Mouse (Mus musculus) stomach, embryonic 16.5 days (tissue): Measurements from ENCODE around the gene Olfr465-ps1. TPM values are rescaled to one million over a fixed set of nuclear protein-coding genes. Genes with fewer than 3 reads are reported as not detected.

Experiments used
- ATAC-seq: fragments of 200-750 bp; cut with Nextera tagmentation; 2 replicates; pipeline ENCODE4 v1.8.0; 2017; ENCODE audit warnings: moderate number of reproducible peaks, moderate TSS enrichment; ENCODE audit not compliant: insufficient read depth, low FRiP score
- H3K27ac ChIP-seq: fragments of 300-500 bp; sonication (generic); 2 replicates; pipeline ENCODE4 v1.5.1; 2014; ENCODE audit warnings: low read length
- H3K27me3 ChIP-seq: fragments of 300-500 bp; sonication (generic); 2 replicates; pipeline ENCODE4 v1.6.1; 2014; ENCODE audit warnings: low read length, control low read depth, mixed read lengths; ENCODE audit not compliant: control insufficient read depth, insufficient read depth
- H3K36me3 ChIP-seq: fragments of 300-500 bp; sonication (generic); 2 replicates; pipeline ENCODE4 v1.6.1; 2014; ENCODE audit warnings: low read length; ENCODE audit not compliant: control insufficient read depth, insufficient read depth
- H3K4me1 ChIP-seq: fragments of 300-500 bp; sonication (generic); 2 replicates; pipeline ENCODE4 v1.6.1; 2014; ENCODE audit warnings: low read length, control low read depth, mixed read lengths; ENCODE audit not compliant: control insufficient read depth, insufficient read depth
- H3K4me2 ChIP-seq: fragments of 300-500 bp; sonication (generic); 2 replicates; pipeline ENCODE4 v1.6.1; 2014; ENCODE audit warnings: low read depth, low read length, mixed read lengths
- H3K4me3 ChIP-seq: fragments of 300-500 bp; sonication (generic); replicated peaks from 2 replicates; pipeline ENCODE4 v1.5.1; 2014; ENCODE audit warnings: mild to moderate bottlenecking, low read length
- H3K9ac ChIP-seq: fragments of 300-500 bp; sonication (generic); 2 replicates; pipeline ENCODE4 v1.6.1; 2014; ENCODE audit warnings: low read length
- H3K9me3 ChIP-seq: fragments of 300-500 bp; sonication (generic); replicated peaks from 2 replicates; pipeline ENCODE4 v1.6.1; 2016; ENCODE audit warnings: low read length, control low read depth; ENCODE audit not compliant: control insufficient read depth
- WGBS: fragments of 180-500 bp; shearing (Covaris S2); extraction: QIAGEN DNeasy Blood & Tissue Kit; methylation state at CpG from one replicate; pipeline ENCODE4 v1.1.7; 2014; 5-methylcytosine and 5-hydroxymethylcytosine counted together
- polyA plus RNA-seq: library from polyadenylated mRNA; unstranded; fragments of >200 nt; fragmentation: Nextera tagmentation; extraction: Ambion mirVana; gene quantifications from 2 replicates; pipeline ENCODE4 v1.2.1, GENCODE M21; 2015

The Olfr465-ps1 gene
- not detected in 2 replicates for polyA plus RNA-seq

- Histone ChIP-seq H3K4me2 (no peak within 1 kb of the TSS), H3K27ac (no peak within 1 kb of the TSS), H3K4me3 (no peak within 1 kb of the TSS), H3K4me1 (no peaks in the 10 kb centered on the region), H3K36me3 (no peaks in the 10 kb centered on the region), H3K27me3 (no peaks in the 10 kb centered on the region), H3K9ac (no peak within 1 kb of the TSS), H3K9me3 (no peaks in the 10 kb centered on the region)
- WGBS, result 85% methylated on average over 4 of the region's 4 CpGs
- no peak for ATAC-seq
Measured at GRCm38 (mm10) chr13:65137789-65138188, at the start of gene Olfr465-ps1. Gene Olfr465-ps1, plus strand, starts transcription at chr13:65138089.

GRCm38 (mm10) chr13:65095923-65096322 is 42.0 kb upstream of the Olfr465-ps1 start:
- WGBS, result 95% methylated on average over 4 of the region's 4 CpGs
- H3K4me3 ChIP-seq, result no peak overlapping the region
- H3K27me3 ChIP-seq, result no peaks in the 10 kb centered on the region
- no peaks in the 10 kb centered on the region for H3K9me3 ChIP-seq
- no peak overlapping the region for H3K4me2 ChIP-seq
- ATAC-seq, result no peak
- no peaks in the 10 kb centered on the region for H3K4me1 ChIP-seq
- no peaks in the 10 kb centered on the region for H3K36me3 ChIP-seq
- no peak overlapping the region for H3K9ac ChIP-seq
- no peak overlapping the region for H3K27ac ChIP-seq

- ATAC-seq, result no peak
- H3K4me2 ChIP-seq, result no peak overlapping the region
- no peak overlapping the region for H3K9ac ChIP-seq
- no peak overlapping the region for H3K4me3 ChIP-seq
- no peaks in the 10 kb centered on the region for H3K4me1 ChIP-seq
- peaks cover under 1% of the 10 kb centered on the region; the same call in 1 of the 2 replicates for H3K9me3 ChIP-seq
- H3K27me3 ChIP-seq, result no peaks in the 10 kb centered on the region
- no peaks in the 10 kb centered on the region for H3K36me3 ChIP-seq
- no peak overlapping the region for H3K27ac ChIP-seq
Measured at GRCm38 (mm10) chr13:65097018-65097417, 40.9 kb upstream of the Olfr465-ps1 start.

- Histone ChIP-seq H3K4me1 (no peaks in the 10 kb centered on the region), H3K27me3 (no peaks in the 10 kb centered on the region), H3K9me3 (peaks cover 12% of the 10 kb centered on the region), H3K9ac (no peak overlapping the region), H3K4me3 (no peak overlapping the region), H3K27ac (no peak overlapping the region), H3K4me2 (no peak overlapping the region), H3K36me3 (peaks cover 5% of the 10 kb centered on the region; the same call in 1 of the 2 replicates)
- no peak for ATAC-seq
- WGBS, result 96% methylated on average over 9 of the region's 9 CpGs
Measured at GRCm38 (mm10) chr13:65100678-65101077, 37.2 kb upstream of the Olfr465-ps1 start.

- no peak for ATAC-seq
- Histone ChIP-seq H3K9ac (no peak overlapping the region), H3K27ac (no peak overlapping the region), H3K36me3 (peaks cover 5% of the 10 kb centered on the region; the same call in 1 of the 2 replicates), H3K4me1 (no peaks in the 10 kb centered on the region), H3K4me3 (no peak overlapping the region), H3K9me3 (peaks cover 16% of the 10 kb centered on the region), H3K27me3 (no peaks in the 10 kb centered on the region), H3K4me2 (no peak overlapping the region)
- 87% methylated on average over 3 of the region's 3 CpGs for WGBS
Measured at GRCm38 (mm10) chr13:65101232-65101631, 36.7 kb upstream of the Olfr465-ps1 start.

- ATAC-seq, result no peak
- Histone ChIP-seq H3K9me3 (no peaks in the 10 kb centered on the region), H3K4me2 (peak overlapping the region; percentile 72), H3K27ac (peak overlapping the region; percentile 91), H3K36me3 (no peaks in the 10 kb centered on the region), H3K4me1 (no peaks in the 10 kb centered on the region), H3K9ac (peak overlapping the region; percentile 97), H3K4me3 (peak overlapping the region; percentile 90), H3K27me3 (no peaks in the 10 kb centered on the region)
- WGBS, result 2% methylated on average over 5 of the region's 5 CpGs
Measured at GRCm38 (mm10) chr13:65111961-65112360, 25.9 kb upstream of the Olfr465-ps1 start.

- H3K4me3 ChIP-seq, result peak within 1 kb of the TSS; percentile 90
- peak; percentile 99 for ATAC-seq
Measured at GRCm38 (mm10) chr13:65112459-65113110, 25.3 kb upstream of the Olfr465-ps1 start, which contains the start of gene Mfsd14b. Gene Mfsd14b, minus strand, starts transcription at chr13:65112975.

GRCm38 (mm10) chr13:65113239-65113638 is 24.6 kb upstream of the Olfr465-ps1 start:
- Histone ChIP-seq H3K4me2 (peak overlapping the region; percentile 72), H3K9me3 (no peaks in the 10 kb centered on the region), H3K36me3 (no peaks in the 10 kb centered on the region), H3K4me3 (peak overlapping the region; percentile 90), H3K27me3 (no peaks in the 10 kb centered on the region), H3K9ac (peak overlapping the region; percentile 97), H3K4me1 (no peaks in the 10 kb centered on the region), H3K27ac (peak overlapping the region; percentile 91)
- WGBS, result 67% methylated on average over 3 of the region's 3 CpGs
- ATAC-seq, result no peak

More at GRCm38 (mm10) chr13:65112459-65113110, 25.3 kb upstream of the Olfr465-ps1 start, which contains the start of gene Mfsd14b:
- WGBS, result under 1% methylated on average over 60 of the region's 60 CpGs
- H3K27me3 ChIP-seq, result no peaks in the 10 kb centered on the region
- peak within 1 kb of the TSS; percentile 91 for H3K27ac ChIP-seq
- peak within 1 kb of the TSS; percentile 97 for H3K9ac ChIP-seq
- no peaks in the 10 kb centered on the region for H3K4me1 ChIP-seq
- no peaks in the 10 kb centered on the region for H3K9me3 ChIP-seq
- H3K36me3 ChIP-seq, result no peaks in the 10 kb centered on the region
- peak within 1 kb of the TSS; percentile 72 for H3K4me2 ChIP-seq

- Histone ChIP-seq H3K4me3 (no peak overlapping the region), H3K4me2 (no peak overlapping the region), H3K27ac (no peak overlapping the region), H3K9ac (no peak overlapping the region), H3K36me3 (no peaks in the 10 kb centered on the region), H3K4me1 (no peaks in the 10 kb centered on the region), H3K27me3 (no peaks in the 10 kb centered on the region), H3K9me3 (no peaks in the 10 kb centered on the region)
- no peak for ATAC-seq
- 61% methylated on average over 3 of the region's 3 CpGs for WGBS
Measured at GRCm38 (mm10) chr13:65120984-65121383, 16.9 kb upstream of the Olfr465-ps1 start.
